Mouse (Mus musculus) midbrain, postnatal 0 days (tissue): ENCODE measurements around the gene Ptprn2. TPM values are rescaled to one million over a fixed set of nuclear protein-coding genes. Genes with fewer than 3 reads are reported as not detected.
A peak's percentile ranks its signal among the peaks of the same experiment; 100 is the strongest.

Experiments
- ATAC-seq: fragments of 200-750 bp; cut with Nextera tagmentation; 2 replicates; pipeline ENCODE4 v1.8.0; 2017; ENCODE audit warnings: moderate number of reproducible peaks, mild to moderate bottlenecking, moderate TSS enrichment, moderate library complexity; ENCODE audit not compliant: low FRiP score
- DNase-seq: peaks from one replicate; pipeline ENCODE4 v3.0.0-alpha.2; 2015; ENCODE audit warnings: low spot score
- H3K27ac ChIP-seq: fragments of 300-500 bp; sonication (generic); 2 replicates; pipeline ENCODE4 v1.5.1; 2014; ENCODE audit warnings: low read depth, mild to moderate bottlenecking, low read length, mixed read lengths
- H3K27me3 ChIP-seq: fragments of 300-500 bp; sonication (generic); 2 replicates; pipeline ENCODE4 v1.6.1; 2014; ENCODE audit warnings: low read length, control low read depth, mixed read lengths; ENCODE audit not compliant: insufficient read depth
- H3K36me3 ChIP-seq: fragments of 300-500 bp; sonication (generic); 2 replicates; pipeline ENCODE4 v1.6.1; 2014; ENCODE audit warnings: low read length, control low read depth, mixed read lengths; ENCODE audit not compliant: insufficient read depth
- H3K4me1 ChIP-seq: fragments of 300-500 bp; sonication (generic); 2 replicates; pipeline ENCODE4 v1.6.1; 2014; ENCODE audit warnings: mild to moderate bottlenecking, control low read depth, antibody characterized with exemption, low read length, mixed read lengths; ENCODE audit not compliant: insufficient read depth
- H3K4me2 ChIP-seq: fragments of 300-500 bp; sonication (generic); 2 replicates; pipeline ENCODE4 v1.6.1; 2014; ENCODE audit warnings: low read depth, mild to moderate bottlenecking, low read length, mixed read lengths; ENCODE audit not compliant: poor library complexity, severe bottlenecking
- H3K4me3 ChIP-seq: fragments of 300-500 bp; sonication (generic); 2 replicates; pipeline ENCODE4 v1.5.1; 2014; ENCODE audit warnings: low read depth, mild to moderate bottlenecking, low read length, moderate library complexity
- H3K9ac ChIP-seq: fragments of 300-500 bp; sonication (generic); replicated peaks from 2 replicates; pipeline ENCODE4 v1.6.1; 2014; ENCODE audit warnings: mild to moderate bottlenecking, low read length, moderate library complexity, mixed read lengths; ENCODE audit not compliant: poor library complexity, severe bottlenecking
- H3K9me3 ChIP-seq: fragments of 300-500 bp; sonication (generic); 2 replicates; pipeline ENCODE4 v1.6.1; 2016; ENCODE audit warnings: low read length, control low read depth
- CTCF ChIP-seq: IDR thresholded peaks from 2 replicates; pipeline ENCODE4 v1.5.1; 2016; ENCODE audit warnings: antibody characterized with exemption, mild to moderate bottlenecking
- WGBS: fragments of 180-500 bp; shearing (Covaris S2); extraction: QIAGEN DNeasy Blood & Tissue Kit; methylation state at CpG from one replicate; pipeline ENCODE4 v1.1.7; 2014; 5-methylcytosine and 5-hydroxymethylcytosine counted together
- polyA plus RNA-seq: library from polyadenylated mRNA; unstranded; fragments of >200 nt; fragmentation: Nextera tagmentation; extraction: Ambion mirVana; gene quantifications from 2 replicates; pipeline ENCODE4 v1.2.1, GENCODE M21; 2015
- total RNA-seq: library from RNA; depleted of rRNA; stranded (reverse); fragments of >200 nt; gene quantifications from 2 replicates; pipeline ENCODE4 v1.2.3, GENCODE M21; 2014

The Ptprn2 gene
- total and polyA plus RNA-seq, 2 experiments from 2014 or later = 22.2 to 110 TPM

DNA sequence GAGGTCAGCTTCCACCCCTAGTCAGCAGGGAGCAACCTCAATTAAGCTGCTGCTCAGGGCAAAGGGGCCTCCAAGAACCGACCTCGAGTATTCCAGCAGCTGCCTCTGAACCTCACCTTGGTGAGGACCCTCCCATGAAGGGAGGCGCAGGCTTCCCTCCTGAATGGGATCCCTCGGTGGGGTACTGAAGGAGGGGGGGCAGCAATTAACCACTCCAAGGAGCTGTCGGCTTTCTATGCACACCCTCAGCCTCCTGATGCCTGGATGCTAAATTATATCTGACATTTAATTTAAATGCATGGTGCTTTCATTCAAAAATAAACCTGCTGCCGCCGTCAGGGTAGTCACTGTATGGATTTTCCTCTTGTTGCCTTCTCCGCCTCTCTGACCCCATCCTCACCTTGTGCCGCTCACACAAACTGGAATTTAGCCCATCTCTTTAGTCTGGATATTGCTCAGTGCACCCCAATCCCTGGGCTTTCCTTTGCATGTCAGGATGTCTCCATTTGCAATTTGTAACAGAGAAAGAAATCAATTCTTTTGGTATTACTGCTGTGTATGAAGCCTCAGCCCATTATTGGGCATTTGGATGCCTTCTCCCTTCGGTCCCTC is 629.8 kb downstream of the Ptprn2 start:
- ATAC-seq (0 out of 2 replicates have a peak, but pooled peaks have one; percentile 41), DNase-seq (no peak)
- Histone ChIP-seq H3K4me1 (no peaks in the 10 kb centered on the region; the same call in 1 of the 2 replicates), H3K27me3 (no peaks in the 10 kb centered on the region), H3K4me2 (no peak overlapping the region), H3K9ac (no peak overlapping the region), H3K4me3 (no peak overlapping the region), H3K27ac (peak overlapping the region; percentile 44), H3K9me3 (no peaks in the 10 kb centered on the region), H3K36me3 (no peaks in the 10 kb centered on the region)
- WGBS = 31% methylated on average over 10 of the region's 10 CpGs
- no peak for TF ChIP-seq CTCF

DNA sequence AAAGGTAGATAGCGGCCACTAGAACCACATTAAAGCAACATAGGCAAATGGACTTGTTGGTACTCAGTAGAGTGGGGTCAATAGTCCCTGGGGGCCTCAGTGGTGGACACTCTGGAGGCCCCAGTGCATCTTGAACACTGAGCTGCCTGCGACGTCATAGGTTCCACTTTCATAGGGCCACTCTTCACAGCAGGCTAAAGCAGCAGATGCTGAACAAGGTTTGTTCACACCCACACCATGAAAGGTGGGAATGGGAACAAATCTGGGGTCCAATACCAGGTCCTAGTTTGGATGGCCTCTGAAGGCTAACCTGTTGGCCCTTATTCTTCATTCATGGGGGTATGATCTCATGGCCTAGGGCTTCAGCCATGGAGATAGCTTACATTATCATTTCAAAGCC is 641.6 kb downstream of the Ptprn2 start:
- Histone ChIP-seq H3K4me2 (no peak overlapping the region), H3K9ac (no peak overlapping the region), H3K27me3 (no peaks in the 10 kb centered on the region), H3K9me3 (no peaks in the 10 kb centered on the region), H3K27ac (no peak overlapping the region), H3K4me1 (0 out of 2 replicates have a peak, but pooled peaks cover 5% of the 10 kb centered on the region), H3K4me3 (no peak overlapping the region), H3K36me3 (no peaks in the 10 kb centered on the region)
- 99% methylated on average over 3 of the region's 3 CpGs for WGBS
- DNase-seq = no peak
- no peak for TF ChIP-seq CTCF
- ATAC-seq = no peak

DNA sequence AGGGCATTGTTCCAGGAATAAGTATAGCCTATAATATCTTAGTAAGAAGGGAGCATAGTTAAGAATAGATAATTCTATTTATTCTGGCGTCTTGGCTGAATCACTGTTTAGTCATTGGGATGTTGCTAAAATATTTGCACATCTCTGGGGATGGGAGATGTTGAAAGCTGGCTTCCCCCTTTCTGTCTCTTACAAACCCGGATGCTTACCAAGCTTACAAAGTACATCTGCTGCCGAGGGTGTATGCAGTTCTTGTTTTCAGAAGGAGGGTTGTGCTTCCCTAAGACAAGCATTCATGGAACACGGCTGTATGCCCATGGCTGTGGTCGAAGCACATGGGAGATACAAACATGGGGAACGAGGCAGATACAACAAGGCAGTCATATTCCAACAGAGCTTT is 642.0 kb downstream of the Ptprn2 start:
- no peak for DNase-seq
- no peaks in the 10 kb centered on the region for H3K9me3 ChIP-seq
- H3K27me3 ChIP-seq = no peaks in the 10 kb centered on the region
- H3K4me1 ChIP-seq = 0 out of 2 replicates have a peak, but pooled peaks cover 5% of the 10 kb centered on the region
- no peaks in the 10 kb centered on the region for H3K36me3 ChIP-seq
- 66% methylated on average over 6 of the region's 6 CpGs for WGBS
- no peak overlapping the region for H3K9ac ChIP-seq
- TF ChIP-seq CTCF = no peak
- ATAC-seq = no peak
- H3K4me2 ChIP-seq = no peak overlapping the region
- H3K4me3 ChIP-seq = no peak overlapping the region
- H3K27ac ChIP-seq = no peak overlapping the region

DNA sequence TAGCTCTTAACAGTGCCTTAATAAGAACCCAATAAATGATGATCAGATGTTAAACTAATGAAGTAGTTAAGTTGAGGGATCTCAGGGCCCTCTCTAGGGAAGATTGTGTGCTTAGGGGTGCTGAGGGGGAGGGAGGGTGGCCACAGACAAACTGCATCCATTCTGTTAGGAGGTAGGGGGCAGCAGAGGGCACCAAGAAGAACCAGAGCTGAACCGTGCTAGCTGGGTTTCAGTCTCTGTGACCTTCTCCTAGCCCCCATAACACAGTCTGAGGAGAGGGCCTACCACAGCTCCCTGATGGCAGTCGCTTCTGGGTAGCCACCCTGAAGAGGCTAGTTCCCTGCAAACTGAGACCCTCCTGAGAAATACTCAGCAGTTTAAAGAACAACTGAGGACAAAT is 646.6 kb downstream of the Ptprn2 start:
- 21% methylated on average over 2 of the region's 2 CpGs for WGBS
- peak; percentile 64 for TF ChIP-seq CTCF
- no peaks in the 10 kb centered on the region for H3K27me3 ChIP-seq
- H3K4me3 ChIP-seq = no peak overlapping the region
- H3K9ac ChIP-seq = no peak overlapping the region
- no peak overlapping the region for H3K4me2 ChIP-seq
- H3K36me3 ChIP-seq = no peaks in the 10 kb centered on the region
- no peak overlapping the region for H3K27ac ChIP-seq
- H3K9me3 ChIP-seq = no peaks in the 10 kb centered on the region
- ATAC-seq (no peak), DNase-seq (peak; percentile 40)
- H3K4me1 ChIP-seq = 0 out of 2 replicates have a peak, but pooled peaks cover 5% of the 10 kb centered on the region

DNA sequence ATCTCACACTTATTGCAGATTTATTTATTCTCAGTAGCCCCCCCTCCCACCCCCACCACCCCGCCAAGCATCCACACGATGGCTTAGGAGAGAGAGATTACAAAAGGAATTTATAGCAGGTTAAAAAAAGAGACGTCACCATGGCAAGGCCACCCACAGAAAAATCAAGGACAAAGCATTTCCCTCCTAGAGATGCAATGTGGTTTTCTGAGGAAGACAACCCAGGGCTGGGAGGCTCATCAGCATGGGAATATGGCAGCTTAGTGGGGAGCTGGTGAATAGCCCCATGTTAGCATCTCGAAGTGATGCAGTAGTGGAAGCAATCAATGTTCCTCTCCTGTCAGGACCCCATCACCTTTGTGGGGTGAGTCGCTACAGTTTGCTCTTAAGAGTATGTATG is 649.7 kb downstream of the Ptprn2 start:
- Histone ChIP-seq H3K4me3 (no peak overlapping the region), H3K4me1 (no peaks in the 10 kb centered on the region), H3K27me3 (no peaks in the 10 kb centered on the region), H3K27ac (no peak overlapping the region), H3K36me3 (no peaks in the 10 kb centered on the region), H3K4me2 (no peak overlapping the region), H3K9ac (no peak overlapping the region), H3K9me3 (no peaks in the 10 kb centered on the region)
- ATAC-seq = no peak
- DNase-seq = no peak
- WGBS = 50% methylated on average over 5 of the region's 5 CpGs
- no peak for TF ChIP-seq CTCF

DNA sequence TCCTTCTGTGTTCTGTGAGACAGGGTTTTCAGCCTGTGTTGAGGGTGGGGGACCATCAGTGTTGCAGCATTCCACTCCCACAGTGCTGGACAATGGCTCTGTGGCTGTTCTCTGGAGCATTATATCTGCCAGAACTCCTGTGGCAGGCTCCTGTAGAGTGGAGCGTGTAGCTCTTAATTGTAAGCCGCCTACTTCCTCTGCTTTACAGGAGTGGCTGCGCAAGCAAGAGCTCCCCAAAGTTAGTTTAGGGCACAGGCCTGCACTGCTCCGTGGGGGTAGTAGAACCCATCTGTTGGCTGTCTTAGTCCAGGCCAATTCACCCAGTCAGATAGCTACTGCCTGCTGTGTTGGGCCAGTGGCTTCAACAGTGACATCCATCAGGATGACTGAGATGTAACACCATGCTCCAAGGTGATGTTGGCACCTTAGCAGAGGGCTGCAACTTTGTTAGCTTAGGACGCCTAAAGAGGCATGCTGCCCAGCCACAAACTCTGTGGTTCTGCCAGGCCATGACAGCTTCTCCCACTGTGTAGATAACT is 651.0 kb downstream of the Ptprn2 start:
- no peak overlapping the region for H3K4me3 ChIP-seq
- H3K27ac ChIP-seq = no peak overlapping the region
- no peaks in the 10 kb centered on the region for H3K36me3 ChIP-seq
- H3K4me2 ChIP-seq = no peak overlapping the region
- no peak for DNase-seq
- H3K9ac ChIP-seq = no peak overlapping the region
- no peaks in the 10 kb centered on the region for H3K4me1 ChIP-seq
- no peak for TF ChIP-seq CTCF
- H3K27me3 ChIP-seq = no peaks in the 10 kb centered on the region
- ATAC-seq = no peak
- H3K9me3 ChIP-seq = no peaks in the 10 kb centered on the region
- 63% methylated on average over 5 of the region's 5 CpGs for WGBS
